Mouse (Mus musculus) spleen, postnatal 36 days (tissue): ENCODE data around the gene Scarf1.
"Not testable (repeated sequence)": the region's sequence is repeated elsewhere in the genome, so short reads cannot be mapped to it uniquely, and the experiment has no call there.

ENCODE experiments used
- DNase-seq, 2 experiments: peaks; one replicate each; pipeline ENCODE4 v3.0.0; 2022; ENCODE audit warnings: low spot score in 2 of 2, mixed read lengths in 1 of 2

Gene Scarf1

GRCm38 (mm10) chr11:75537491-75538183 lies 24.3 kb downstream of the Scarf1 start:
- no peak for DNase-seq

- DNase-seq: no peak
Observed at GRCm38 (mm10) chr11:75538184-75538969, 25.0 kb downstream of the Scarf1 start.

GRCm38 (mm10) chr11:75538970-75539299 lies 25.6 kb downstream of the Scarf1 start:
- DNase-seq: no peak

GRCm38 (mm10) chr11:75540209-75540608 lies 26.9 kb downstream of the Scarf1 start:
- DNase-seq: no peak

- DNase-seq: no peak
Observed at GRCm38 (mm10) chr11:75540710-75541581, 27.6 kb downstream of the Scarf1 start.

- no peak for DNase-seq
Observed at GRCm38 (mm10) chr11:75544713-75545112, 31.4 kb downstream of the Scarf1 start.

- no peak for DNase-seq
Observed at GRCm38 (mm10) chr11:75546057-75546456, 32.7 kb downstream of the Scarf1 start.

DNA sequence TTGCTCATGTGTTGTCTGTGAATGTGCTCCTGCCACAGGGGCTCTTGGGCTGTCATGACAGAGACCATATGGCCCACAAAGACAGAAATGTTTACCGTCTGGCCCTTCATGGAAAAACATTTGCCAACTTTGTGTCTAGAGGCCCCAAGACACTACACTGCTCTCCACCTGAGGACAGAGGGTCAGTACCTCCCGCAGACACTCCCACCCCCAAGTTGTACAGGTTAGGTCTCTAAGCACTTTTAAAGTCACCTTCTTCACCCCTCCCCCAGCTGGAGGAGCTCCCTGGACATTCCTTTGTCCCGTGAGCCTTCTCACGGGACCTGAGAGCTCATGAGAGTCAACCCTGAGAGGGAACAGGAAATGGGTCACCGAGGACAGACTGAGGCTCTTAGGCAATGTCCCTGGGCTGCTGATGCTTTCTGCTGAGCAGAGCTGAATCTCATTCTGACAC lies 36.3 kb downstream of the Scarf1 start:
- DNase-seq: no peak

GRCm38 (mm10) chr11:75550200-75550946 lies 37.0 kb downstream of the Scarf1 start:
- no peak for DNase-seq

DNA sequence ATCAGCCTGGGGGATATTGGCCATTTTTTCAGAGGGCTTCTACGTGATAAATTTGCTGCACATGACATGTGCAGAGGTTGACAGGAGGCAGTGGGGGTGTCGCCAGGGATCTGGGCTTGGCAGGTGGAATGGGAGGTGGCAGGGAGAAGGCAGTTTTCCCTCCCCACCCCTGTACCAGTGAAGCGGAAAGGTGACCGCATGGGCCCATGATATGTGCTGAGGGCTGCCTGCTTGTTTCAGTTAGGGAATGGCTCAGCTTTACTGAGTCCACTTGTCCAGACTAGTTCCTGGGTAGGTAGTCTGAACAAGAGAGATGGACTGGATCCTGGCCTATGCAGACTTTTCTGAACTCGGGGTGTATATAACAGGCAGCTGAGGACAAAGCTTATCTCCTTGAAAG lies 38.0 kb downstream of the Scarf1 start:
- no peak for DNase-seq

- no peak for DNase-seq
Observed at GRCm38 (mm10) chr11:75551961-75552441, 38.7 kb downstream of the Scarf1 start.

DNA sequence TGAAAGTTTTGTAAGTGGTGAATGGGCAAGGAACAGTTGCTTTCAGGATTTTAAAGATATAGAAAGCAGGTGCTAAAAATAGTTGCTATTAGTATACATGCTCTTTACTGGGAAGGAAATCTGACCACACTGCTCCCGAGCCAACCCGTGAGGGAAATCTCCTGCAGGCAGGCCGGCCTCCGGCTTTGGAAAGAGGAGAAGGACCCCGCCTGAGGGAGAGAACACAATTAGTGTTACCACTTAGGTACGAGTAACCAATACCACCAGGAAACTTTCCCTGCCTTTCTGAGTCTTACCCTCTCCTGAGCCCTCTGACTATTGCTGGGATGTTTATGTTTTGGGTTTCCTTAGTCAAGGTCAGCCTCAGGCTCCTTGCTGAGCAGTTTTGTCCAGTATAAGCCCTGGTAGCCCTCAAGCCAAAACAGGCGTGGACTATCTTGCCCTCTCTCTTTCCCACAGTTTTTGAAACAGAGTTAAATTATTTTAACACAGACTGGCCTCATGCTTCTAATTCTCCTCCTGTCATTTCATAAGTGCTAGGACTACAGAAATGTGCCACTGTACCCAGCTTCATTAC lies 39.7 kb downstream of the Scarf1 start:
- DNase-seq: no peak

- not testable (repeated sequence) for DNase-seq
Observed at GRCm38 (mm10) chr11:75556006-75556405, 42.7 kb downstream of the Scarf1 start.

DNA sequence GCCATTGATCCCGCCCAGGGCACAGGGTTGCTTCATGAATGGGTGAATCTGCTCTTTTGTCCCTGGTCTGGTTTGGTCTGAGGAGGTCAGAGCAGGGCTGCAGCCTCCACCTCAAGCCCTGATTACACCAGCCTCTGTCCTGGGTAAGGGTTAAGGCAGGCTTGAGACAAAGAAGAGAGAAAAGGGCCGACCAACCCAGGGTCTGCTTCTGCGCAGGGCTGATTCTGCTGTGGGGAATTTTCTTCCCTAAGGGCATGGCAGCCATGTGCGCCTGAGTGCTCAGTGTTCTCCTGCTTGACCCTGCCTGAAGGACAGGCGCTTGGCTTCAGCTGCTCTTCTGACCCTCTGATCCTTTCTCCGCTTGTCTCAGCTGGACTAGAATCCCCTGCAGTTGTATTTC lies 43.8 kb downstream of the Scarf1 start:
- no peak for DNase-seq

GRCm38 (mm10) chr11:75558101-75558500 lies 44.8 kb downstream of the Scarf1 start:
- DNase-seq: no peak

GRCm38 (mm10) chr11:75559870-75560504 lies 46.6 kb downstream of the Scarf1 start:
- DNase-seq: no peak

- DNase-seq: peak; percentile 83 to 87
Observed at GRCm38 (mm10) chr11:75560530-75561409, 47.4 kb downstream of the Scarf1 start.

GRCm38 (mm10) chr11:75561410-75561791 lies 48.1 kb downstream of the Scarf1 start:
- DNase-seq: no peak

DNA sequence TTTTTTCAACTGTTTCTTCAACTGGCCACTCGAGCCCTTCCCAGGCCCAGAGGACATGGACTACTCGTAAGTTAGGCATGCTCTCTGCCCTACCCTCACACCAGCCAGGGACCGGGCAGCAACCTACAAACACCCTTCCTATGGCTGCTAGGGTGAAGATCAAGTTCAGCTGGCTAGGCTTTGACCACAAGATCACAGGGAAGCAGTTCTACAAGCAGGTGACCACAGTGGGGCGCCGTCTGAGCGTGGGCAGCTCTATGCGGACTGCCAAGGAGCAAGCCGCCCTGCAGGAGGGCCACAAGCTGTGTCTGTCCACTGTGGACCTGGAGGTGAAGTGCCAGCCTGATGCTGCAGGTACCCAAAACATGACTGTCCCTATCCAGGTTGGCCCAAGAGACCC lies 49.5 kb downstream of the Scarf1 start:
- DNase-seq: no peak
